Mouse (Mus musculus): Measurements from ENCODE around the gene Rab35. TPM values are rescaled to one million over a fixed set of nuclear protein-coding genes. Genes with fewer than 3 reads are reported as not detected.

Gene Rab35
- total RNA-seq, 2 experiments from 2014 or later, result 36.4 to 39.9 TPM

DNA sequence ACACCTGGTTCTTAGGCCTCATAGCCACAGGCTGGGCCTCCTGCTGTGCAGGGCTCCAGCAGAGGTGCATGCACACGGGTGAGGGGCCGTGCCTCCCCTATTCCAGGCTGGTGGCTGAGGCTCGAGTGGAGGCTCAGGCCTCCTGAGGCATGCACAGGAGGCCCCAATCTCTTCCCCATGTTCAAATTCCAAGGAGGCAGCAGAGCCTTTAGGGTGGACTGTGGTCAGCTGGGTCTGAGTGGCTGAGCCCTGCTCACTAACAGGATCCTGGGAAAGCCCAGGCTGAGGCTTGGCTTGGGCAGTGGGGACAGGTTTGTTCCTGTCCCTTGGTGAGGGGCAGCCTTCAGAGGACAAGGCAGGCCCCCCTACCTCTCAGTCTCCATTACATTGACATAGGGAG, 17.2 kb downstream of the Rab35 start:
- ATAC-seq (ENCODE audit: poor library complexity, severe bottlenecking), result no peak

DNA sequence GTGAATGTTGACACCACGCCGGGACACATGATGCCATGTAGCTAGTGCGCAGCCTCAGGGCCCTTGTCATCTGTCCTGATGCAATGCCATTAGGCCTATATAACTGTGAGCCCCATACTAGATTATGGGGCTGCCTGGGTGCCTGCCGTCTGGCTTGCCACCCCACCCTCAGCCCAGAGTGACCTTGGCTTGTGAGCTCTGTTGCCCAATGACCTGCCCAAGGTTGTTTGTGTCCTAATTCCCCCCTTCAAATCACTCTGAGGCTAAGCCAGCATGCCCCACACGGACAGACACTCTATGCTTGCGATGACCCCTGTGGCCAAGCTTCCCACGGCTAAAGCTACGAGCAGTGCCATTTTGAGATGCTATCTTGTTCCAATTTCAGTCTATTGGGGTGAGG, 18.0 kb downstream of the Rab35 start:
- ATAC-seq (ENCODE audit: poor library complexity, severe bottlenecking), result no peak

DNA sequence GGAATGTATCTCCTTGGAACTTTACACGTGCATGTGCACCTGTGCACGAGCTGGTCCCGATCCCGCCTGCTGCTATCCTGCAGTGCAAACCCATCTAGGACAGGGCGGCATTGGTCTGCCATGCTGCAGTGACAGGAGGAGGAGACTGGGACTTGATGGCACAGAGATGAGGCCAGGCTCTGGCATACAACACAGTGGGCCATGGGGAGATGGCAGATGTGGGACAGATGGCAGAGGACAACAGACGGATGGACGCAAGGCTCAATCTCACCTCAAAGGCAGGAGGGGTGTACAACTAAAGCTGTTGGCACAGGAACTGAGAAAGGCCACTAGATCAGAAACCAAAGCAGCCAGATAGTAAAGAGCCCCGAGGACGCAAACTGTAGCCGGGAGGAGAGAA, 19.2 kb downstream of the Rab35 start:
- no peak for ATAC-seq (ENCODE audit: poor library complexity, severe bottlenecking)

DNA sequence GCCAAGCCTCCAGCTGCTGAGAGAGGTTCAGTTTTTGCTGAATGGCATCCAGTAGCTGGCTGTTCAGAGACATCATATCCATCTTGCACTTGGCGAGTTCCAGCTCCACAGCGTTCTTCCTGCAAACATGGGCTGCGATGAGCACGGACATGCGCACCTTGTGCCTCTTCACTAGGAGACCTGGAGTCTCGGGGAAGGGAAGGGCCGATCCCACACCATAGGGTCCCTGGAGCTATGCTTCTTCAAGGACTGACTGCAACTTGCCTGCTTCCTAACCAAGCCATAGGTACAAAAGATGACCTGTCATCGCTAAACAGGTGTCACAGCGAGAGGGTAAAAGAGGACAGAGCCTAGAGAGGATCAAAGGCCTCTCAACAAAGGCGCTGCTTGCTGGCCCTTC, 20.1 kb downstream of the Rab35 start:
- ATAC-seq (ENCODE audit: poor library complexity, severe bottlenecking), result no peak

DNA sequence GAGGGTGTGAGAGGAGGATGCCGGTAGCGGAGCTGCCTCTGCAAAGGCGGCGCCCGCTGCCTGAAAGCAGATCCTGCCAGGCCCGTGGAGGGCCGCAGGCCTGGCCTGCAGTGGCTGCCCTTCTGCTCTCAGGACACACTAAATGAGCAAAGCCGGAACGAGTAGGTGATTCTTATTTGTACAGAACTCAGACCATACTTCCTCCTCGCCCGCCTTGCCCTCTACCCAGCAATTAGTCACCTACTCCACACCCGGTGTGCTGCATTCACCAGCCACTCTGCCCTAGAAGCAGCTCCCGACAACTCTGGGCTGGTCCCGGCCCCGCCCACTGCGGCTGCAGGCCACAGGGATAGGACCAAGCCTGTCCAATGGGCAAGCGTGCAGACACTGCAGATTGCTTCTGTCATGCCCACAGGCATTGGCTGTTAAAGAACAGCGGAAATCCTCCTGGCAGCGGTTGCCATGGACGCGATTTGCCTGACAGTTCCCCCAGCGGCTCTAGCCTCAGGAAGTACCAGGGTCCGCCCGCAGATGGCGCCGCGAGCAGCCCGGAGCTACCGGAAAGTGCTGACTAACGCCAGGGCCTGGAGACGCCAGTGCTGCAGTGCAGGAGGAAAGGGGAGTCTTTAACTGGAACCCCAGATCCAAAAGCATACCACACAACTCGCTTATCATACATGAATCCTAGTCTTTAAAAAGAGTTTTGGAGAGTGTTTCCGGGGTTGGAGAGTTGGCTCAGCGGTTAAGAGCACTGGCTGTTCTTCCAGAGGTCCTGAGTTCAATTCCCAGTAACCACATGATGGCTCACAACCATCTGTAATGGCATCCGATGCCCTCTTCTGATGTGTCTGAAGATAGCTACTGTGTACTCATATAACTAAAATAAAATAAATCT, 21.2 kb downstream of the Rab35 start:
- peak; percentile 96 for ATAC-seq (ENCODE audit: poor library complexity, severe bottlenecking)

DNA sequence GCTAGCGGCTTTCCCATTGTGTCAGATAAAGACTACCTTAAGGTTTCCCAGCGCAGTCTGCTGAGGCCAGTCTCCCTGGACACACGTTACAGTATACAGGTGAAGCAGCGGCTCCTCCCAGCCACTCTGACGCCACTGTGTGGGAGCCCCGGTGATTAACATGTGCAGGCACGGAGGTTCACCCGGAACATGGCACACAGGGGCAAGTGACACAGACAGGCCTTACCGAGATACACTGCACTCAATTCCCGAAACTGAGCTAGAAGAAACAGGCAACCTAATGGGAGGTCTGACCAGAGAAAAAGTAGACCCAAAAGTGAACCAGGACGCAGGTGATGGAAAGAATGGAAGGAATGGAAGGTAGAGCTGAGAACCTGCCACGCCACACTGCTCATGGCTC, 22.1 kb downstream of the Rab35 start:
- no peak for ATAC-seq (ENCODE audit: poor library complexity, severe bottlenecking)

DNA sequence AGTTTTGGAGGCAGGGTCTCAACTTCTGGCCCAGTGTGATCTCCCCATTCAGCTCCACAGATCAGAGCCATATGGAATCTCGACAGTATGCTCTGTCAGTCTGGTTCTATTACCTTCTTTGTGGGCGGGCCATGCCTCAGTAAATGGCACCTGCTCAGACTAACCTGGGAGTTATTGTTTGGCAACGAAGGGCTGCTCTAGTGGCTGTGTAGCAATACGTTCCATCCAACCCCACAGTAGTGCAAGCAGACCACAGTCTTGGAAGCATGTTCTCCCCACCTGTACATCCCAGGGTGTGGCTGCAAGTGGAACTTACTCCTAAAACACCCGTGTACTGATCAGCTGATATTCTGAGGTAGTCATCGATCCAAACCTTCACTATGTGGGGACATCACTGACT, 25.0 kb downstream of the Rab35 start:
- no peak for ATAC-seq (ENCODE audit: poor library complexity, severe bottlenecking)

DNA sequence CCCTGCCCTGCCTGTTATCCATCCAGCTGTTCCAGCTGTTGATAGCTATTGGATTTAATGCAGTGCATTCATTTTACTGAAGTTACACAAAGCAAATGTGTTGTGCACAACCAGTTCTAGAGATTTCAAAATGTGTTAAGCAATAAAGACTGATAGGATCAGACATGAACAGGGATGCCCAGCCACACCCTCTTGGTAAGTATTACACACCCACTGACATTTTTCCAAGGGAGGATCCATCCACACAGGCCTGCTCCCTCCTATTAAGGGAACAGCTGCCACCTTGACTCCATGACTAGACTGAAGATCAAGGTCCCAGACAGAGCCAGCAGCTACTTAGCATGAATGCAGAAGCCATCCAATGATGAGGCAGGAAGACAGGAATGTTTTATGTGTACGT, 25.5 kb downstream of the Rab35 start:
- ATAC-seq (ENCODE audit: poor library complexity, severe bottlenecking), result no peak

DNA sequence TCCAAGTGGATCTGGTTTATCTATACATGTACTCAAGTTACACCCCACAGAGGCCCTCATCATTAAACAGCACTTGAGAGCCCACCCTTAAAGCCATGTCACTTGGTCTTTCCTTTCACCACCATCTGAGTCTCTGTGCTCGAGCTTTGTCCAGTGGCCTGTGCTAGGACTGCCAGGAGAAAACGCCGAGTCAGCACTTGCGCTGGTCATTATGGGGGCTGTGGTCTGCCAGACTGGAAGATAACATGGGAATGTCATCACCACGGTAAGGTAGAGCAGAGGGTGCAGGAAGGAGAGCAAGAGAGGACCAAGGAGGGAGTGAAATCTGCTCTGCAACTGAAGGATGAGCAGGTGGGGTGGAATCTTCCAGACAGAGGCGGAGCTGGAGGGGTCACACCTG, 26.6 kb downstream of the Rab35 start:
- no peak for ATAC-seq (ENCODE audit: poor library complexity, severe bottlenecking)

DNA sequence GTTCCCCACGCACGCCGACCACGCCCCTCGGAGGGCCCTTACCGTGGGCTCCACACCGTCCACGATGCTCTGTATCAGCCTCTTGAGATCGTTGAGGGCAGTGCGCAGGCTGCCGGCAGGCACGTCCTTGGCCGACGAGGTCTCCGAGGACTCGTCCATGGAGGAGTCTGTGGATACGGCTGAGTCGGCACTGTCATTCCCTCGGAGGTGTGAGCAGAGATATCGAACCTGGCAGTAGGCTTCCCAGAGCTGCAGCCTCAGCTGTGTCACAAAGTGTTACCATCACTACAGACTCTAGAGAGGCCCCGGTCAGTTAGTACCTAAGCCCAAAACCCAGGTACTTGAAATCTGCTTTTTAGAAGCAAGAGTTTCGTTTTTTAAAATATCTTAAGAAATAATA, 30.9 kb downstream of the Rab35 start:
- ATAC-seq (ENCODE audit: poor library complexity, severe bottlenecking), result no peak

DNA sequence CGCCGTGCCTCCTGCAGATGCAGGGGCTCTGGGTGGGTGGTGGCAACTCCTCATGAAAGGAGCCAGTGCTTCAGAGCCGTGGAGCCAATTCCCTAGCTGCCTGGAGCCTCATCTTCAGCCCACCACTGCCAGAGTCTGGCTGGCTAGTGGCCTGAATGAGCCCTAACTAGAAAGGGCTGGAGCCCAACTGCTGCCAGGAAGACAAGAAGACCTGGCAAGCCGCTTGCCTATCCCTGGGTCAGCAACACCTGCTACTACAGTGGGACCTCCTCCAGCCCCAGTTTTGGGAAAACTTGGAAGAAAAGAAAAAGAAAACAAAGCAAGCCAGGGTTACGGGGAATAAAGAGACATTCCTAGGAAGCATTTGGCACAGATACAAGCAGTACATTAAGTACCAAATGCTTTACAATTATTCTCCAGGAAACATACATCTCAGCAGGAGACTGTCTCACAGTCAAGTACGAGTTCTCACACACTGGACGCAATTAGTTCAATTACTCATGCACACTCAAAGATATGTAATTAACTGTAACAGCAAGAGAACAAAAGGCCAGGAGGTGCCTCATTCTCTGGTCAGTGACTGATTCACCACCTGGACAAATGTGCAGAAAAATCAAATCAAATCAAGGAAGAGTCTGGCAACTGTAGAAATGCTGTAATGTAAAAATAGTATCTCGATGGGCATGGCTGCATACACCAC, 34.8 kb downstream of the Rab35 start:
- no peak for ATAC-seq (ENCODE audit: poor library complexity, severe bottlenecking)

DNA sequence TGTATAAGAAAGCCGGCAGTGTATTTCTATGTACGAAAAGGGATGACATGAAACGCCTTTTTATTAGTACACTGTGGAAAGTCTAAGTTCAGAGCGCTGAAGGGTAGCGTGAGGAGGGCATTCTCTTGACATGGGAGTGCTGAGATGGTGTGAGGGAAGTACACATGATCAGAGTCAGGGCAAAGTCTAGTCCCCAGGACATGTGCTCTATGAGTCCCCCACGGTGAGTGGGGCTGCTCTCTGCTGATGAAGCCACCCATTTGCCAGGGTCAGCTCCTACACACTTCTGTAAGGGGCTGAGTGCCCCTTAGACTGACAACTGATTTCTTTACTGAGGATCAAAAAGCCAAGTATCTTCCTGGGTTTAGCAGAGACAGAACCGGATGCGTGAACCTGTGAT, 35.5 kb downstream of the Rab35 start:
- ATAC-seq (ENCODE audit: poor library complexity, severe bottlenecking), result no peak

DNA sequence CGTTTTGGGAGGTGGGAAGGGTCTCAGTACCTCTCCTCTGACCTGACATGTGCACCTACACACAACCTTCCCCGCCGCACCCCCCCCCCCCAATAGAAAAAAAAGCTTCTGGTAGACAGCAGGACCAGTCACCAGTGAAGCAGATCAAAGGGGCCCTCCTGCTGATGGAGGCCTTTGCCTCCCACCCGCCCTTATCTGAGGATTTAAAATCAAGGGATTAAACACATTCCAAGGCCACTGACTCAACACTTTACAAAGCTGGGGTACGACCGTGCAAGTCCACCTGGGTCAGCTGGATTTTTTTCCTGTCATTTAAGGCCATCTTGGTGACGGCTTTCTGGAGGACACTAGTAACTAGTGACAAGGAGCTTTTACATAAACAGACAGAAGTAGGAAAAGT, 36.2 kb downstream of the Rab35 start:
- ATAC-seq (ENCODE audit: poor library complexity, severe bottlenecking), result no peak

DNA sequence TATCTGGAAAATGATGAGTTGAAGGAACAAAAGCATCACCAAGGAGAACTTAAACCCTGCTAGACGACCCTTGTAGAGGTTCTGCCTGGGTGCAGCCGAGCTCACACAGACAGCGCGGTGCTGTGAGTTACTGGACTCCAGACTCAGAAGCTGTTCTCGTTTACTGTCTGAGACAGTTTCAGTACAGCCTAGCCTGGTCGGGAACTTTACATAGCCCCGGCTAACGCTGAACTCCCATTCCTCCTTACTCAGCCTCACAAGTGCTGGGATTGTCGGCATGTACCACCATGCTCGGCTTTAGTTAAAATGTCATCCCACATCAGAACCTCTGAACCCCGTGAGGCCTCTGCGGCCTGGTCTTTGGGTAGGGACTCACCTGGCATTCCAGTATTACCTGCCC, 37.3 kb downstream of the Rab35 start:
- ATAC-seq (ENCODE audit: poor library complexity, severe bottlenecking), result no peak

DNA sequence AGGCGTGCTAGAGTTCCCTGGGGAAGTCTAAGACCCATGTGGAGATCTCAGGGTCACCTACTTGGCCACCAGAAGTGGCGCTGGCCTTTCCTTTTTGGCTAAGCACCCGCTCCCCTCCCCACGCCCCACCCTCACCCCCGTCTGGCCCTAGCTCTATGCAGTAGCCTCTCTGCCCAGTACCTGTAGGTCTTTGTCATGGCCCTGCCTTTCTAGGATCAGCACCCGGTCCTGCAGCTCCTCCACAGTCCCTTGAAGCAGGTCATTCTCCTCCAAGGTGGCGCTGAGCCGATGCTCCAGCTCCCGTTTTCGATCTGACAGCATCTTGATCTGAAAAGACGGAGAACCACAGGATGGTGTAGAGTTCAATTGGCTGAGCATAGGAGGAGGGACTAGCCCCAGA, 38.3 kb downstream of the Rab35 start:
- no peak for ATAC-seq (ENCODE audit: poor library complexity, severe bottlenecking)

DNA sequence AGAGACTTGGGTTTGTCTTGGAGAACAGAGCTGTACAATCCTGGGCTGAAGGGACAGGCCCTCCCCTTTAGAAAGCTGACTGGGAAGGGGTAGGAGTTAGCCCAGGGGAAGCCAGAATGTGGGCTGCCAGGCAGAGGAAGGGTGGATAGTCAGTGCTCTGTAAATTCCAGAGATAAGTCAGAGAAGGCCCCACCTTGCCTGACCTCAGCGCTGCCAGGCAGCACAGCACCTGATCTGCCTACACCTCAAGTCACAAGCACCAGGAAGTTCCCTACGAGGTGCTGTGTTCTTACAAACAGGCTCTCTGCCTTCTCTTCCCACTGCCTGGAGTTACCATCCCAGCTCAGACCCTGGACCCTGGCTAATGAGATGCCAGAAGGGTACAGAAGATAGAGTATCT, 38.7 kb downstream of the Rab35 start:
- no peak for ATAC-seq (ENCODE audit: poor library complexity, severe bottlenecking)

DNA sequence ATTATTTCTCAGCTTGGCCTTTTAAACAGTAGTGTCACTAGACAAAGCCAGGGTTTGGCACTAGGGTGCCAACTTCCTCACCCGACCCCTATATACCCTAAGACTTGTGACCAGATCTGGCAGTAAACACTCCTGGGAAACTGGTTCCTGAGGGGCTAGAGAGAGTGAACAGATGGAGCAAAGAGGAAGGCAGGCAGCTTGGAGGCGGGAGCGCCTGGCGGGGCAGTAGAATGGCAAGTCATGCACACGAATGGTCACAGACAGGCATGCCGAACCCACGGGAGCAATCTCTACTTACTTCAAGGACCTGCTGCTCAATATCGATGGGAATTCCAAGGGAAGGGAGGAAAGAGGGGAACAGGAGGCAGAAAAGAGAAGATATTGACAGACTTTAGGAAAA, 40.1 kb downstream of the Rab35 start:
- ATAC-seq (ENCODE audit: poor library complexity, severe bottlenecking), result no peak

DNA sequence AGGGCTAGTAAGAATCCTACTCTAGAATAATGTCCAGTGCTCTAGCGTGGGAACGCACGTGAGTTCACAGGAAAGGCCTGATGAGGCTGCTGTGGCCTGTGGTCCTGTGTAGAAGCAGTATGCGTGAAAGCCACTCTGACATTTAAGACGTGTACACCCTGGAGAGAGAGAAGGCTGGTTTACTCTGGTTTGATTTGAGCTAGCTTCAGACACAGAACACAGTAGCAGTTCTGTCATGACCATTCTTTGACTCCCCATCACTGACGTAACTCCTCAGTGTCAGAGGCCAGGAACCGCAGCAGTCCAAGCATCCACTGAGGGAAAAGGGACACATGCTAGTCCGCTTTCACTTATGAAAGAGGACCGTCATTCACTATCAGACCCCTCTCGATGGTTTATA, 53.4 kb downstream of the Rab35 start:
- no peak for ATAC-seq (ENCODE audit: poor library complexity, severe bottlenecking)

DNA sequence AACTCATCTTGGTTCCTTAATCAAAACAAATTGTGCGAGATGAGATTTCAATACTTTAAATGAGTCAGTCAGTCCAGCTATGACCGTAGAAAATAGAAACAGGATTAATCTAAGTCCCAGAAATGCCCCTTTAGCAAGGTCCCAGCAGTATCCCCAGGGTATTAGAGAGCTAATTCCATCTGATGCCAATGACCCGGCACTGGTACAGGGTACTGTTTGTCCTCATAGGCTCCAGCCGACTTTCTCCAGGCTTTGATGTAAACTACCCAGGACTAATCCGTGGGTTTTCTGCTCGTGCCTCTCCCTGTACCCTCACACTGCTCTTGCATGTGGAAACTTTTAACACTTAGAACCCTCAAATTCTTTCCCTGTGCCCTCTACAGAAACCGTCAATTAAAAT, 55.0 kb downstream of the Rab35 start:
- ATAC-seq (ENCODE audit: poor library complexity, severe bottlenecking), result no peak

DNA sequence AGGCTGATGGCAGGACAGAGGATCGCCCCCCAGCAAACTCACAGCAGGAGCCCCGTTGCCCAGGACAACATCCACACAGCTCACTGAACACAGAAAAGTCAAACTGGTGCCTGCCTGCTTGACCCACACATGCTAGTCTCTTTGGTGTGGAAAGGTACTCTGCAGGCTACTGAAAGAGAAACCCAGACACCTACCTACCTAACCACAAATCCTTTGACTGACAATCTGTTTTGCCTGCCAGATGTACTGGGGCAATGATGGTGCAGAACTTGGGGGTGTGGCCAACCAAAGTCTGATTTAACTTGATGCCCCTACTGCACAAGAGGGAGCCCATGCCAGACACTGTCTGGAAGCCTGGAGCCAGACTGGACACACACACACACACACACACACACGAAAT, 61.6 kb downstream of the Rab35 start:
- no peak for ATAC-seq (ENCODE audit: poor library complexity, severe bottlenecking)

DNA sequence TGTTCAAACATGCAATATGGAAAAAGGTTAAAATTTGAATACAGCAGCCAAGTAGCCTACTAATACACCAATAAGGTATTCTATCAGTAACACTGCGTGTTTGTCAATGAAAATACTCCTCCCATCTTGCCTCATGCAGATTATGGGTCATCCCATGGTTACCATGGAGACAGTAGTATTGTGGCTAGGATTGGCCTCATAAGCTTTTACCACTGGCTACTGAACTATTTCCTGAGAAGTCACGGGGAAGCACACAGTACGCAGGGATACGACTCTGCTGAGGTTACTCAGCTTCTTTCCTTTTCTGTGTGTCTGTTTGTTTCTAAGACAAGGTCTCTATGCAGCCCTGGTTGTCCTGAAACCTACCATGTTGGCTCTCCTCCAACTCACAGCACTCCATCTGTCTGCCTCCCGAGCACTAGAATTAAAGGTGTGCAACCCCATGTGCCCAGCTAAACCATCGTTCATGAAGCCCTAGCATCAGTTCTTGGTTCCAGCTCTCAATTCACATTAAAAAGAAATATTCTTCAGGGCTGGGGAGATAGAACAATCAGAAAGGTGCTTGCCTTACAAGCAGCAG, 63.6 kb downstream of the Rab35 start:
- no peak for ATAC-seq (ENCODE audit: poor library complexity, severe bottlenecking)

DNA sequence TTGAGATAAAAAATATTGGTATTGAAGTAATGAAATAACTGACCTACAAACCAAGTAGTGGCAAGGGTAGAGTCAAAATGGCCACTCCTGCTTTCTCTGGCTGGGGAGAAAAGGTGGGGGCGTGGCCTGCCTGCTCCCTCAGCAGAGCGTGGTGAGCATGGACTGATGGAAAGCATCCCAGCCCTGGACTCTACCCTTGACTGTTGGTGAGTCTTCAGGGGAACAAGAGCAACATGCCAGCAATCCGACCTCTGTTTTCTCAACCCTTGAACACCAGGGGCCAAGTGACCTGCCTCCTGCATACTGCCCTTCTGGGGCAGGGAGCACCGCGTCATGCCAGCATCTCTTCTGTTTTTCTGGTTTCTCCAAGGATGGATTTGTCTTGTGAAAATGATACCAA, 65.1 kb downstream of the Rab35 start:
- no peak for ATAC-seq (ENCODE audit: poor library complexity, severe bottlenecking)

All from megakaryocyte, adult 5-6 weeks (primary cell).